Mouse (Mus musculus) frontal cortex, postnatal 36 days (tissue): ENCODE measurements at regions not wholly inside any gene's neighbourhood (a gene's known extent, or its start where the extent isn't known, plus 50 kb on each side); places are given as distances from the start of the nearest gene placed in this dataset.

ENCODE experiments used
- DNase-seq, 2 experiments: peaks; one replicate each; pipeline ENCODE4 v3.0.0; 2022; ENCODE audit warnings: low spot score in 2 of 2

DNA sequence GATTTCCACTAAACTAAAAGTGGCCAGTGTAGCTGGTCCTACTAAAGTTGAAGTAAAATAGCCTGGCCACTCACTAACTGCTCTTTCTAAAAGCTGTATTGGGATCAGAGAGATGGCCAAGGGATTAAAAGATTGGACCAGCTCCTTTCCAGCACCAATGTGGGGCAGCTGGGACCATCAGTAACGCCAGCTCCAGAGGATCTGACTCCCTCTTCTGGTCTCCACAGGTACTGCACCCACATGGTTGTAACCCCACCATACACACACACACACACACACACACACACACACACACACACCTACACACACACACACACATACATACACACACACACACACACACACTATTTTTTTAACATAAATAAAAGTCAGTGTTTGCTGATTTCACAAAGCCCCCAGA lies 122.1 kb upstream of the Topaz1 start:
- no peak for DNase-seq

- no peak for DNase-seq
These were observed 120.8 kb upstream of the Topaz1 start for GRCm38 (mm10) chr9:122626346-122626745.

- peak; percentile 74 to 82 for DNase-seq
These were observed 117.8 kb upstream of the Topaz1 start for GRCm38 (mm10) chr9:122629171-122629904.

- no peak for DNase-seq
These were observed 115.4 kb upstream of the Topaz1 start for GRCm38 (mm10) chr9:122631793-122632192.

DNA sequence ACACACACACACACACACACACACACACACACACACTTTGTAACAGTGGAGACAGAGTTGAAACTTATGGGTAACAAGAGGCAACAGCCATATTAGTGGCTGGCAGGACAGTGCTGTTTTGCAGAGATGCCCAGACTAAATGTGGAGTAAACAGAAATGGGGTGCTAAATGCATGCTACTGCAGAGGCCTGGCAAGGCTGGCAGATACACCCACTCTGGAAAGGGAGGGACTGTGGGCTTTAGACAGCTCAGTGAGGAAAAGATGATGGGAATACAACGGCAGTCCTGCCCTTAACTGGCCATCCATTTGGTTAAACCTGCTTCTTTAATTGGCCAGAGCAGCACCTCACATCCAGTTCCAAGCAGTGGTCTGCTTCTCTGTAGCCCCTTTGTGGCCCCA lies 113.7 kb upstream of the Topaz1 start:
- no peak for DNase-seq

- DNase-seq, result peak in 1 of 2 experiments; percentile 55
These were observed 111.8 kb upstream of the Topaz1 start for GRCm38 (mm10) chr9:122635138-122635964.

DNA sequence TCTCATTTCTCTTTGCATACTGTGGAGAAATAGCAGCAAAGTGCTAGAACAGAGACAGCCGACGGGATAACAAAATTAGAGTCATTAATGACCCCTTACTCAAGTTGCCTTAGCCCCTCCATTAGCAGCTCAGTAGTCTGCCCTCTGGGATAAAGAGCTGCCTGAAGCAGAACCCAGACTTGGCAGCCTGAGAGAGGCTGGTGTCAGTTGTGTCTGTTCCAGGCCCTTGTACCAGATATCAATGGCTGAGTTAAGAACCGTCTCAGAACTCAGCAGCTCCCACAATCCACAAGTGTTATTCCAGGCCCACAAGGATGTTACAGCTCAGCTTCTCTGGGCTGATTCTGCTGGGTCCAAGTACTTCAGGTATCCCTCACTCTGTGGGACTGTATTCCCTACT lies 109.6 kb upstream of the Topaz1 start:
- DNase-seq, result no peak

DNA sequence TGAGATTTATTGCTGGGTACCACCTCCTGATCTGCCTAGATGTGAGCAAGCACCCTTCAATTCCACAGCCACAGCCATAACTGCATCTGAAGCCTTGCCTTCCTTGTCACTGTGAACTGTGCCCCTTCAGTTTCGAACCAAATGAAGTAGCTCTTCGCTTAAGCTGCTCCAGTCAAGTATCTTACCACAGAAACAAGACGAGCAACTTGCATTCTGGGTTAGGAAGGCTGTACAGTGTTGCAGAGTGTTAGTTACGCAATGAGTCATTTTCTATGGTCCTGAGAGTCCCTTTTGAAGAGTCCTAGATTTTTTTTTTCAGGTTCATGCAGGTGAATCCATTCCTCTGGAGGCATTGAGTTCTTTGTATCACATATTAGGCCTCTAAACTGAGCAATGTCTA lies 107.9 kb upstream of the Topaz1 start:
- DNase-seq, result no peak

DNA sequence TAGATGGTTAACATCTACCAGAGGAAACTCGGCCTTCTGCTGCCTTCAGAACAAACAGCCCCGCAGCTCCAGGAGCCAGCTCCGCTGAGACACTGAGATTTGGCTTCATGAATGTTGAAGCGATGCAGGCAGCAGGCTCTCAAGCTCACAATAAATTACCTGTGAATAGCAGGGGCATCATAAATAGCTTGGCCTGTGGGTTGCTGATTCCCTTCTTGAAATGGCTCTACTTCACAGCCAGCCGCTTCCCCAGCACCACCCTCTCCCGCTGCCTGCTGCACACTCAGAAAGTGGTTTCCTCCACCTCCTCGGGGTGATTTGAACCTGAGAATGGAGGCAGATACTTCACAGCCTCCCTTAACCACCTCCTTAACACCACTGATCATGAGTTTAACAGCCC lies 104.2 kb upstream of the Topaz1 start:
- DNase-seq, result peak; percentile 57 to 60

- no peak for DNase-seq
These were observed 101.6 kb upstream of the Topaz1 start for GRCm38 (mm10) chr9:122645569-122645968.

- DNase-seq, result no peak
These were observed 96.3 kb upstream of the Topaz1 start for GRCm38 (mm10) chr9:122650862-122651261.

DNA sequence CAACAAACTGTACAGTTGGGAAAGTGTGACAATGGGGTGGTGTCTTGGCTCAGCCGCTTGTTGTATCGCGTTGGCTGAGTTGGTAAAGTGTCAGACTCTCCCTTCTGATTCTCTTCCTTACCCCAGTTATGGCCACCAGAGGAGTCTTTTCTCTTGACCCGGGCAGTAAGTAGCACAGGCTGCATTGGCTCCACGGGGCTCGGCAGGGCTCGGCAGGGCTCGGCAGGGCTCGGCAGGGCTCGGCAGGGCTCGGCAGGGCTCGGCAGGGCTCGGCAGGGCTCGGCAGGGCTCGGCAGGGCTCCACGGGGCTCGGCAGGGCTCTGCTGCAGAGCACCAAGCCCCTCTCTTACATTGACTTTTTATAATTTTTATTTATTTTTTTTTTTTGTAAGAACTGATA lies 91.6 kb upstream of the Topaz1 start:
- DNase-seq, result no peak

DNA sequence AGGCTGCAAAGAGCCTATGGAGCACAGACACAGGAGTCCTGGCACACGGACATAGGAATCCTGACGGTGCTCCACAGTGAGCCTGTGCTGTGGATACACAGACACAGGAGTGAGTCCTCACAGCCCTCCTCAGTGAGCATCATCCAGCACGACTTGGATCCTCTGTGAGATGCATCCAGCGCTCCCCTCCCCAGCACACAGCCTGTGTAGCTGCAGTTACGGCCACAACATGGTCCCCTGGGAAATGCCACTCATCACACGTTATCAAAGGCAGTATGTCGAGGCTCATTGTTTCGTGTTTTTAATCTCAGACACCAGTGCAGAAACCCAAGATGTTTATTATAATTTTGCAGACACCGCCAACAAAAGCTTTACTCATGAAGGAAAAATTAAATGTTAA lies 87.1 kb upstream of the Topaz1 start:
- no peak for DNase-seq

DNA sequence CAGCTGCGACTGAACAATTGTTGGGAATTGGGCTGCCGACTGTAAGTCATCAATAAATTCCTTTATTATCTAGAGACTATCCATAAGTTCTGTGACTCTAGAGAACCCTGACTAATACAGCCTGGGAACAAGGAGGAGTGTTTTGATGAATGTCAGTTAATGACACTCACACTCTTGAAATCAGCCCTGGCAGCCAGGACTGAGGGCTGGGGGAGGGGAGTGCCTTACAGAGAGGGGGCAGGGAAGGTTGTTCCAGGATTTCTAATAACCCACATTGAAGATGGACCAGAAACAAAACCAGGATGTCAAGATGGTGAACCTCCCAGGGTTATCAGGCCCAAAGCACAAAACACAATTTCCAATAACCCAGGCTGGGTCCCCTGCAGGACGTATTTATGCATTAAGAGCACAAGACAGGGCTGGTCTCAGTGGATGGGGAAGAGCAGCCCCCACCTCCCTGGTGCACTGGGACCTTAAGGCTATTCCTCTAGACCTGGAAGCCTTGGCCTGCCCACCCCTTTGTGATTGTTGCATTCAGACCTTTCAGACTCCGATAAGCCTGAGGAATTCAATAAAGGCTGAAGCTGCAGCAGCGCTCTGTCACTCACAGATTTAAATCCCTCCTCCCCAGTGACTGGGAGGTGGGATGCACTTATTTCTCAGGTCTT lies 80.0 kb upstream of the Topaz1 start:
- DNase-seq, result no peak

DNA sequence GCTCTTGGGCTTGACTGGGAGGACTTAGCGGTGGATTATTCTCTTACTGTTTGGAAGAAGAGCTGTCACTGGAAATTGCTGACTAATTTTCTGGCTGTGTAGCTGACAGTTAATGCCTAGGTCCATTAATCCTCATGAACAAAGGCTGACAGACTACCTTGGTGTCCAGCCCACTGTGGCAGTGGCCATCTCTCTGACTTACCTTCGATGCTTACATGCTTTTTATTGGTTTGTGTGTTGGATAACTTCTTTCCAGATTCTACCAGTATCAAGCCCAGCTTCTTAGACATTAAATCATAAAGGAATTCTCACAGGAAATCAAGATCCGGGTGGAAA lies 79.5 kb upstream of the Topaz1 start:
- DNase-seq, result no peak

DNA sequence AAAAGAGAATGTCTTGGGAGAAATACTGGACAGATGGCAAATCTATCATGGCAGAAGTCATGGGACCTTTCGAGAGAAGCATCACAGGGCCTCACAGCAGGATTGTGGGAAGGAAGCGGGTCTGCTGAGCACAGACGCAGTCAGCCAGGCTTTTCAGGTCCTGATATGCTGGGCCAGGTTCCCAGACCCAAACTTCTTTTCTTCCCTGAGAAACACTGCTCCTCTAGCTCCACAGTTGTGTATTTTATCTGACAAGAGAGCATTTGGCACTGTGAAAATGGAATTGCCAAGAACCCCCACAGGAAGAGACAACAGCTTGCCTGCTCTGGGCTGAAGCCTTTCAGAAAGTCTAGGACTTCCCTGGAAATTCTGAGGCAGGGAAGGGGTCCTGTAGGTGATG lies 73.4 kb upstream of the Topaz1 start:
- DNase-seq, result no peak

DNA sequence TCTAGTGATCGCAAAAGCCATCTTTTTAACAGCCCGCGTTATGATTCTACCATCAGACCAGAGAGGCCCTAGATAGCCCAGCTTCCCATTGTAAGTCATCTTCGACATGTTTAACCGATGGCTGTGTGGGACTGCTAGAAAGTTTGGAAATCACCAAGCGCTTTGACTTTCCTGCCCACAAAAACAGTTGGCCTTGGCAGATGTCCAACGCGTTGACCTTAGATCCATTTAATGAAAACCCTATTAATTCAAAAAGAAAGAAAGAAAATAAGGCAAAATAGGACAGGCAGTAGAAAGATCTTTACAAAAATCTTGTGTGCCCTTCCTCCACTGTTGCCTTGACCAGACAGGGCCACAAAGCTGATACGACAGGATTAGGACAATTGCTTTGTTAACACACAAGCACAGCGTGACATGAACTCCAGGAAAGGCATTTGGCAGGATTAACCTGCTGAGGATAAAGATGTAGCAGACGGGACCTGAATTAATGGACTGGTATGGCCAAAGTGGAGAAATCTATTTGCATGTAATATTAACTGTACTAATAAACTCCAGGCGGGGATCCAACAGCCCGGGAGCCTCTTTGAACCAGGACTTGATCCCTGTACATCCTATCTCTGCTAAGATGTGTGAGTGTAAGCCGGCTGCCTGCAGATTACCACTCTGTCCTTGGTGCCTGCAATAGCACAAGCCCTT lies 69.0 kb upstream of the Topaz1 start:
- no peak for DNase-seq

DNA sequence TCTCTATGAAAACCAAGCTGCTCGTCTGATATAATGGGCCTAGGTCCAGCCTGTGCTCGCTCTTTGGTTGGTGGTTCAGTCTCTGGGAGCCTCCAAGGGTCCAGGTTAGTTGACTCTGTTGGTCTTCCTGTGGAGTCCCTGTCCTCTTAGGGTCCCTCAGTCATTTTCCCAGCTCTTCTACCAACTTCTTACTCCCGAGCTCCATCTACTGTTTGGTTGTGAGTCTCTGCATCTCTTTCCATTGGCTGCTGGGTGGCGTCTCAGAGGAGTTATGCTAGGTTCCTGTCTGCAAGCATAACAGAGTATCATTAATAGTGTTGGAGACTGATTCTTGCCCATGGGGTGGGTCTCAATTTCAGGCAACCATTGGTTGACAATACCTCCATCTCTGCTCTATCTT lies 60.0 kb upstream of the Topaz1 start:
- peak in 1 of 2 experiments; percentile 68 for DNase-seq

- DNase-seq, result peak in 1 of 2 experiments; percentile 71
These were observed 55.3 kb upstream of the Topaz1 start for GRCm38 (mm10) chr9:122691879-122692278.

- peak in 1 of 2 experiments; percentile 46 for DNase-seq
These were observed 51.4 kb upstream of the Topaz1 start for GRCm38 (mm10) chr9:122695724-122696123.
